Mouse (Mus musculus): ENCODE results near the gene Ap1m2.
"Not testable (repeated sequence)": the region's sequence is repeated elsewhere in the genome, so short reads cannot be mapped to it uniquely, and the experiment has no call there.

Ap1m2 gene

DNA sequence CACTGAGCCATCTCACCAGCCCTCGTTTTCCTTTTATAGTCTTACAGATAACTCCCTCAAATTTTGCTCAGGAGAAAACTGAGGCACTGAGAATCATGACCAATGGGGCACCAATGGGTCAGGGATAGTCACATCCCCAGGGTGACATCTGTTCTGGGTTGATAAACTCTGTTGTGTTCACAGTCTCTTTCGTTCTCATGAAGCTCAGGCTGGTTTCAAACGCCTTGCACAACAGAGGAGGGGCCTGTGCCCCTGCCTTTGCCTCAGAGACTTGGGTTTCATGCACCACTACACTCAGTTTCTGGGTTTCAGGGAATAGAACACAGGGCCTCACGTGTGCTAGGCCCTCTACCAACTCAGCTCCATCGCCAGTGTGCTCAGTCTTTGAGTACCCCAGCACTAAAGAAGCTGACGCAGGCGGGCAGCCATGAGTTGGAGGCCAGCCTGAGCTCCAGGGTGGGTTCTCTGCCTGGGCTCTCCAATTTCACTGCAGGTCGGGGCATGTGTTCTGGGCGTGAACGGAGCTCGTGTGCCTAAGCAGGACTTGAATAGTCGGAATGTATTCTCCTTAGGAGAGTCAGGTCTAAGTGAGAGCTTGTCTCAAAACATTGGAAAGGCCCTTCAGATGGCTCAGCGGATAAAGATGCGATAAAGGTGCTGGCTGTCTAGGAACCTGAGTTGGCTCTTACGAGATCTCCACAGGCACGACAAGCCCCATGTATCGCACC, 47.7 kb downstream of the Ap1m2 start:
- no peak for DNase-seq (ENCODE audit: extremely low spot score, low read depth, low spot score)

DNA sequence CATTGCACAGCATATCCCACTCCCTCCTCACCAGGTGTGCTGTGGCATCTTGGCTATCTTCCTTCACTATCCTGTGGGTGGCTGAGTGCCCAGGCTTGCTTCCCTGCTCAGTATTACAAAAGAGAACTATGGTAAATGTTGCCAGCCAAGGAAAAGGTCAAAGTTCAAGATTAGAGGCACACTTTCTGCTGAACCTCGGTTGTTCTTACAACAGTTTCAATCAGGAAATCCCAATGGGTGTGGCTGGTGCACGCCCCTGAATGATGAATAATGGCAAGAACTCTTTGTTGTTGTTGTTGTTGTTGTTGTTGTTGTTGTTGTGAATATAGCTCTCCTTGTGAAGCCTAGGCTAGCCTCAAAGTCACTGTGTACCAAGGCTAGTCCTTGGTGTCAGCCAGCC, 50.3 kb downstream of the Ap1m2 start:
- DNase-seq (ENCODE audit: extremely low spot score, low read depth, low spot score) = no peak

DNA sequence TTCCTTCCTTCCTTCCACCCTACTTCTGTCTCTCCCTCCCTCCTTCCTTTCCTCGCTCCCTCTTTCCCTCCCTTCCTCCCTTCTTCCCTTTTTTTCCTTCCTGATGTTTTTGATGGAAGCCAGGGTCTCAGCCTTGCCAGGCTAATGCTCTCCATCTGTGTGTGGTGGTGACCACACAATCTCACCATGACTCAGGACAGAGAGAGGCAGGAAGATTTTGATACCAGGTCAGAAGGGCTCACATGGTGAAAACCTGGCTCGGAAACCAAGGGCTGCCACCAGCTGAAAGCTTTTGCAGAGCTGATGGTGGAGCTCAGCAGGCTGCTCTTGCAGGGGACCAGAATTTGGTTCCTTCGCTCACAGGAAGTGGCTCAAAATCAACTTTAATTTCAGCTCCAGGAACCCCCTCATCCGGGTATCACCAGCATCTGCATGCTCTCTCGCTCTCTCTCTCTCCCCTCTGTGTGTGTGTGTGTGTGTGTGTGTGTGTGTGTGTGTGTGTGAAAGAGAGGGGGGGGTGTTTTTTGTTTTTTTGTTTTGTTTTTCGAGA, 51.6 kb downstream of the Ap1m2 start:
- DNase-seq (ENCODE audit: extremely low spot score, low read depth, low spot score) = no peak

DNA sequence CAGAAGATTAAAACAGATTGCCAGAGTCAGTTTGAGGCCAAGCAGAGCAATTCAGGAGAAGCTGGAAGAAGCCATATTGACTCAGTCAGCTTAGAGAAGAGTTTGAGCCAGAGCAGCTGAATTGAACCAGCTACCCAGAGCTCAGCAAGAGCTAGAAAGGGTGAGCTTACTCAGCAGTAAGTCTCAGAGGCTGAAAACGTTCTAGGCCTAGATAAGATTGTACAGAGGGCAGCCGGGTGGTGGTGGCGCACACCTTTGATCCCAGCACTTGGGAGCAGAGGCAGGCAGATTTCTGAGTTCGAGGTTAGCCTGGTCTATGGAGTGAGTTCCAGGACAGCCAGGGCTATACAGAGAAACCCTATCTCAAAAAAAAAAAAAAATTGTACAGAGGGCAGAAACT, 55.8 kb downstream of the Ap1m2 start:
- DNase-seq (ENCODE audit: extremely low spot score, low read depth, low spot score) = not testable (repeated sequence)

DNA sequence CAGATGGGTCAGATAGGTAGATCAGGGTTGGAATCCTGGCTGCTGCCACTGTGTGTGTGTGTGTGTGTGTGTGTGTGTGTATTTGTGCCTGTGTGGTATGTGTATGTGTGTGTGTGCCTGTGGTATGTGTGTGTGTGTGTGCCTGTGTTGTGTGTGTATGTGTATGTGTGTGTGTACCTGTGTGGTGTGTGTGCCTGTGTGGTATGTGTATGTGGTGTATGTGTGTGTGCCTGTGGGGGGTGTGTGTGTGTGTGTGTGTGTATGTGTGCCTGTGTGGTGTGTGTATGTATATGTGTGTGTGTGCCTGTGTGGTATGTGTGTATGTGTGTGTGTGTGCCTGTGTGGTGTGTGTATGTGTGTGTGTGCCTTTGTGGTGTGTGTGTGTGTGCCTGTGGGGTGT, 57.4 kb downstream of the Ap1m2 start:
- no peak for DNase-seq (ENCODE audit: extremely low spot score, low read depth, low spot score)

DNA sequence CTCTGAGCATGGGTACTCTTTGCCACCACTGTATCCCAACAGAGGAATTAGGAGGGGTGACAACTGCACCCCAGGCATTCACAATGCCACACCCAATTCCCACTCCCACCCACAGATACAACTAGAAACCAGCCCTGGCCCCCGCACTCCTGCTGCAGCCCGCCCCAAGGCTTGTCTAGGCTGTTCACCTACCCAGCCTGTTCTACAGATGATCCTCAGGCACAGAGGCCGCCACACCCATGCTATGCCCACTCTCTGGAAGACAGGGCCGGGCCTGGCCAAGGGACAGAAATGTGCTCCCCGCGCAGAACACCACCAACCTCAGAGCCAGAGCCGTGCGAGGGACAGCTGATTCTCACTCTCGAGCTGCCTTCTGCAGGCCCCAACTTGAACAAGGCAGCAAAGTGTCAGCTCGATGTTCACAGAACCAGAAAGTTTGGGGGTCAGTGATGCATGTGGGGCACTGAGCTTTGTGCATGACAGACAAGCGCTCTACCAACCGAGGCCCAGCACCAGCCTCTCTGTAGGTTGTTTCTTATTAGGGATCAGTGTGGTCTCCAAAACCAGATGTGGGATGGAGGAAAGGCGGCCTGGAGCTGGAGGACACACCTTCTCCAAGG, 60.9 kb downstream of the Ap1m2 start:
- DNase-seq (ENCODE audit: extremely low spot score, low read depth, low spot score) = no peak

DNA sequence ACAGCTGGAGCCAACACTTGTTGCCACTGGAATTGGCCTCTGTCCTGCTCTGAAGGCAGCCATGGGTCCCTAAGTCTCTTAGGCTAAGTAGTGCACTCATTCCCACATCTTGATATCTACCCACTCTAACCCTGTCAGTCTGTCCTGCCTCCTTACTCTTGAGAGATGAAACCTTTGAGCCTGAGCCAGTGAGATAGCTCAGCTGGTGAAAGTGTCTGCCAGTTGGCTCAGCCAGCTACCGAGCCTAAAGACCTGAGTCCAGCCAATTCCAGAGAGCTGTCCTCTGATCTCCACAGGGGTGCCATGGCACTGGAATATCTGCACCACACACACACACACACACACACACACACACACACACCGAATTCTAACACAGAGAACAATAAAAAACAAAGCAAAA, 61.6 kb downstream of the Ap1m2 start:
- DNase-seq (ENCODE audit: extremely low spot score, low read depth, low spot score) = no peak

DNA sequence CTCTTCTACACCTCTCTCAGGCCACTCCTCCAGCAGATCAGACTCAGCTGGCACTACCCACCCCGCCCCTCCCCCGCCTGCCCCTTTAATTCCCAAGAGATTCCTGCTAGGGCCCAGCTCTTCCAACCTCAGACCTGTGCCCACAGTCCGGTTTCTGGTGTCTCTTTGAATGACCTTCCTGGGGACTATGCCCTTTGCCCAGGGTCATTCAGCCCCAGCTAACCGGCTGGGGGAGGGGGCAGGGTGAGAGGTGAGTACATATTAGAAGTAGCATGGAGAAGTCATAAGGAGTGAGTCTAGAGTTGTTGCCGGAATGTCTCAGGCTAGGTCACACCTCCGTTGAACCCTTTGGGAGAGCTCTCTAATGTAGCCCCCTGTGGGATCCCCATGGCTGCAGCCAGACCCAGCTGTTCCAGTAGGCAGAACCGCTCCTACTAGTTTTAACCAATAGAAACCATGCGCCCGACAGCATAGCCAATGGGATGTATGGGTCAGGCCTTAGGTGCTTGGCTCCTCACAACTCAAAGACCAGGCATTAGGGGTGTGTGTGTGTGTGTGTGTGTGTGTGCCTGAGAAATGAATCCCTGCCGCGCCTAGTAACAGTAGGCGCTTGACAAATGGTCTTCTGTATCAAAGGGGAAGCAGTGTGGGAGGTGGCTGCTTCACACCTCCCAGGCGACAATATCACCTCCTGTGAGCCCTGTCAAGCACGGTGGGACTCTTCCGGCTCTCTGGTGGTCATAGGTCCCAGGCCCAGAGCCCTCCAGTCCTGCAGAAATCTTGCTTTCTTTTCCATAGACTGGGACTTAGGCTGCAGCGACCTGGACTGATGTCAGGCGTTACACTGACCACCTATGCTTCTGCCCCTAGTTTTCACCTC, 62.3 kb downstream of the Ap1m2 start:
- no peak for DNase-seq (ENCODE audit: extremely low spot score, low read depth, low spot score)

DNA sequence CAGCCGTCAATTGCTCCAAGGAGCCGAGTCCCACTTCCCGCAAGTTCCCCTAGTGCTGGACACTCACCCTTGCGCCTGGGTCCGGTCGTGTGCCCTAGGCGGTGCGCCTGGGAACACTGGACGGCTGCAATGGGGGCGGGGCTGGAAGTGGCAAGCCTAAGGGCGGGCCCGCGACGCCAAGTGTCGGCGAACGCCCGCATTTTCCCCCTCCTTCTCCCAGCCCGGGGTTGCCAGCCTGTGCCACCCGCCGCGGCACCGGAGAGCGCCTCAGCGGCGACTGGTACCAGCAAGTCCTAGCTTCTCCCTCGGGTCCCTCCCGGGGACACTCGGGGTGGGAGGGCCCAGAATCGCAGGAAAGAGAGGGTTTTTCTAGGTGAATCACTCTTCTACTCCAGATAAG, 63.8 kb downstream of the Ap1m2 start, which contains the start of gene S1pr5:
S1pr5 (minus strand) TSS at position 118 of the 400 bp plus-strand sequence.
- DNase-seq (ENCODE audit: extremely low spot score, low read depth, low spot score) = no peak

DNA sequence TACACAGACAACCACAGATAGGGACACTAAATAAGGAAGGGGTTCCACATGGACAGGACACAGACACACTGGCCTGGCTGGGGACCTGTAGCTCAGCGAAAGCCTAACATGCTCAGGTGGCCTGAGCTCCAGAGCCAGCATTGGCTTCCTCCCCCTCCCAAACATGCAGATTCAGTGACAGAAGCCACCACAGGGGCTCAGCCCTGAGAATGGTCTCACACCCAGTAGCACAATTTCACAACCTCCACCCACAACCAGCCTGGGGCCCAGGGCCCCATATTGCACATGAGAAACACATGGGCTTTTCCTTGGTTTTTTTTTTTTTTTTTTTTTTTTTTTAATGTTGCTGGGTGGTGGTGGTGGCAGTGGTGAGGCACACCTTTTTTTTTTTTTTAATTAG, 65.8 kb downstream of the Ap1m2 start:
- DNase-seq (ENCODE audit: extremely low spot score, low read depth, low spot score) = no peak

DNA sequence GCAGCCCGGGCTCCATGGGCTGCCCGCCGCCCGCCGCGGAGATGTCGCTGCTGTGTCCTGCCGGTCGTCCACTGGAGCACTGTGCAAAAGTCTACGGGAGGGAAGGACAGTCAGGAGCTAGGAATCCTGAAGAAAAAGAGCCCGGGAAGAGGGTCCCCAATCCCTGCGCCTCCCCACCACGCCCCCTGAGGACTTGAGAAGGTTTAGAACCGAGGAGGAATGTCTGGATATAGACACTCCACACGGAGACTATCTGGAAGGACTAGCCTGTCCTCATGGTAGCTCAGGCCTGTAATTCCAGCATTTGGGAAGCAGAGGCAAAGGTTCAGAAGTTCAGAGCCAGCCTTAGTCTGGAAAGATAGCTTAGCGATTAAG, 67.0 kb downstream of the Ap1m2 start:
- no peak for DNase-seq (ENCODE audit: extremely low spot score, low read depth, low spot score)

DNA sequence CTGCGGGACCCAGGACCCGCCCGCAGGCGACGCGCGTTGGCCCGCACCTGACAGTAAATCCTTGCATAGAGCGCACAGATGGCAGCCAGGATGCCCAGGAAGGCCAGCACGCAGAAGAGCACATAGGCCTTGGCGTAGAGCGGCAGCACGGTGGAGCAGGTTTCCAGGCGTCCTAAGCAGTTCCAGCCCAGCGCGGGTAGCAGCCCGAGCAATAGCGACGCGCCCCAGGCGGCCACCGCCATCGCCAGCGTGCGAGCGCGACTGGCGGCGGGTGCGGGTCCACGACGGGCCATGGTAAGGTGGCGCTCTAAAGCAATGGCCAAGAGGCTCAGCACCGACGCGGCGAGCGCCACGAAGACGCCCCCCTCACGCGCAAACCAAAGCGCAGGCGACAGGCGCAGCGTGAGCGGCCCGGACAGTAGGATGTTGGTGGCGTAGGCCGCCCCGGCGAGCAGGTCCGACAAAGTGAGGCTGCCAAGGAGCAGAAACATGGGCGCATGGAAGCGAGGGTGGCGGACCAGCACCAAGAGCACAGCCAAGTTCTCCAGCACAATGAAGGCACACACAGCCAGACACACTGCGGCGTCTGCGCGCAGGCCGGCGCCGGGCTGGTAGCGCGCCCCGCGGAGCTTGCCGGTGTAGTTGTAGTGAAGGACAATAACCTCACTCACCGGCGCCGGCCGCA, 67.6 kb downstream of the Ap1m2 start:
- DNase-seq (ENCODE audit: extremely low spot score, low read depth, low spot score) = no peak
